Comparison of ENCODE assay signal across 26 mouse cellular contexts in the genomic region with DNA sequence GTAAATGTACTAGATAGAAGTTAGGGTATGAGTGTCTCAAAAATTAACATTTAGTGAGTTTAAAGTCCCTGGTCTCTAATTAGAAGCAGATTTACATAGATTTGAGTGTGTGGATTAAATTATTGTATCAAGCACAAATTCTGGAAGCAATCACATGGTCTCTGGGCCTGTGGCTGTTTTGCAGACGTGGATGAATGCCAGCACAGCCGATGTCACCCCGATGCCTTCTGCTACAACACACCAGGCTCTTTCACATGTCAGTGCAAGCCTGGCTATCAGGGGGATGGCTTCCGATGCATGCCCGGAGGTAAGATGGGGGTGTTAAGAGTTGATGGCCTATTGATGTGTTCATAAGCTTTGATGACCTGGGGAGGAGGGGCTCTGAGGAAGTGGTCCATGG. TPM values are rescaled to one million over a fixed set of nuclear protein-coding genes. Genes with fewer than 3 reads are reported as not detected.
DNase-seq lines count a peak whose midpoint lies in the region; ATAC-seq lines count a peak whose summit lies in the region.
"Had no signal": no experiment of that assay in that cellular context is flagged by ENCODE, and none has a peak within 500 bp of the region (broad histone marks: within the 10 kb centered on the region; RNA-seq: fewer than 3 reads in every experiment).

No protein-coding gene starts in this region.

- H3K4me3 ChIP-seq in embryonic facial prominence, embryonic 13.5 days = no peak overlapping the region
- H3K4me3 ChIP-seq: embryonic facial prominence, embryonic 15.5 days; erythroblast, embryonic 14.5 days; forebrain, embryonic 10.5 days; heart, embryonic 10.5 days; hindbrain, embryonic 12.5 days; intestine, embryonic 15.5 days had no signal

- ATAC-seq in embryonic facial prominence, embryonic 13.5 days (ENCODE audit: insufficient number of reproducible peaks, insufficient read depth, low FRiP score, low TSS enrichment, low read depth) = no peak
- no peak for ATAC-seq in activated CD4-positive, CD25-positive, alpha-beta regulatory T cell, adult 4 months
- ATAC-seq: forebrain, embryonic 14.5 days; intestine, embryonic 15.5 days; Patski had no signal

- intact Hi-C loops in left cerebral cortex, postnatal 4 days (cut with DNase I) = no loop called here
- intact Hi-C loops in left cerebral cortex, postnatal 10 days (cut with DNase I) = no loop called here

- WGBS in embryonic facial prominence, embryonic 13.5 days = 11% methylated on average over 5 of the region's 5 CpGs

- DNase-seq in cerebellum, postnatal 14 days = peak; percentile 29 to 45
- no peak for DNase-seq in cerebellum, adult 18-20 months
- peak; percentile 48 for DNase-seq in left cerebral cortex, postnatal 4 days
- no peak for DNase-seq in left cerebral cortex, postnatal 10 days (ENCODE audit: extremely low spot score in 1 of 2, low spot score in 2 of 2)
- peak; percentile 18 for DNase-seq in MN1 (ENCODE audit: low spot score)
- no peak for DNase-seq in spleen, postnatal 4 days (ENCODE audit: low spot score in 2 of 2)
- DNase-seq: adrenal gland, adult 8-10 months; adrenal gland, postnatal 36 days; cerebellum, adult 11 months; cerebellum, adult 9-10 months; embryo, embryonic 11 days; heart, adult 18-20 months; heart, postnatal 10 days; heart, postnatal 4 days had no signal

- peak overlapping the region; percentile 28; the same call in 1 of the 2 replicates for H3K27ac ChIP-seq in embryonic facial prominence, embryonic 13.5 days
- H3K27ac ChIP-seq: embryonic facial prominence, embryonic 15.5 days; forebrain, embryonic 10.5 days; heart, embryonic 10.5 days; hindbrain, embryonic 12.5 days; intestine, embryonic 15.5 days had no signal

- H3K4me2 ChIP-seq in embryonic facial prominence, embryonic 13.5 days = no peak overlapping the region
- H3K4me2 ChIP-seq: embryonic facial prominence, embryonic 15.5 days; hindbrain, embryonic 12.5 days; intestine, embryonic 15.5 days had no signal

- H3K9ac ChIP-seq in embryonic facial prominence, embryonic 13.5 days = no peak overlapping the region
- H3K9ac ChIP-seq: embryonic facial prominence, embryonic 15.5 days; hindbrain, embryonic 12.5 days; intestine, embryonic 15.5 days had no signal

- H3K27me3 ChIP-seq in embryonic facial prominence, embryonic 13.5 days = no peaks in the 10 kb centered on the region
- H3K27me3 ChIP-seq: embryonic facial prominence, embryonic 15.5 days; hindbrain, embryonic 12.5 days; intestine, embryonic 15.5 days; Patski had no signal

- peaks cover 27% of the 10 kb centered on the region for H3K4me1 ChIP-seq in embryonic facial prominence, embryonic 13.5 days
- H3K4me1 ChIP-seq: heart, embryonic 10.5 days; hindbrain, embryonic 12.5 days had no signal

- H3K36me3 ChIP-seq in embryonic facial prominence, embryonic 13.5 days = peaks cover 6% of the 10 kb centered on the region; the same call in 1 of the 2 replicates
- H3K36me3 ChIP-seq: embryonic facial prominence, embryonic 15.5 days; forebrain, embryonic 10.5 days; hindbrain, embryonic 12.5 days; intestine, embryonic 15.5 days had no signal

- H3K9me3 ChIP-seq in embryonic facial prominence, embryonic 13.5 days = no peaks in the 10 kb centered on the region
- H3K9me3 ChIP-seq: embryonic facial prominence, embryonic 15.5 days; forebrain, embryonic 10.5 days; heart, embryonic 10.5 days; hindbrain, embryonic 12.5 days; intestine, embryonic 15.5 days had no signal

RNA-seq across cellular contexts. Expression of a gene that starts 52.5 kb away (rescaled TPM):
- 10 to 100 TPM; 32.5 to 32.7 TPM for total RNA-seq in left cerebral cortex, postnatal 4 days (2021)
- total RNA-seq in left cerebral cortex, postnatal 10 days (2021) = 10 to 100 TPM; 26.0 to 27.1 TPM
- polyA plus RNA-seq in embryonic facial prominence, embryonic 13.5 days (2015; fragmentation: Nextera tagmentation; extraction: Ambion mirVana) = 45.8 and 66.0 TPM in 2 replicates
- polyA plus RNA-seq in activated CD4-positive, CD25-positive, alpha-beta regulatory T cell, adult 4 months (2017; shearing (Covaris generic)) = not detected
- total RNA-seq: common myeloid progenitor, adult 5-6 weeks; MEL had no signal
- polyA plus RNA-seq: erythroblast, embryonic 14.5 days had no signal

Comparison
In these comparisons a context has a peak if more than half of its experiments do, and no peak if none do; other contexts are left out.
1. DNase-seq: peak in cerebellum, postnatal 14 days (2 of 2), left cerebral cortex, postnatal 4 days (single experiment) and MN1 (single experiment); none in cerebellum, adult 18-20 months (0 of 2), left cerebral cortex, postnatal 10 days (0 of 2) and spleen, postnatal 4 days (0 of 2).